Mouse (Mus musculus) limb, embryonic 11.5 days (tissue): ENCODE measurements at regions not wholly inside any gene's neighbourhood (a gene's known extent, or its start where the extent isn't known, plus 50 kb on each side); places are given as distances from the start of the nearest gene placed in this dataset.

Experiments used
- ATAC-seq: fragments of 200-750 bp; cut with Nextera tagmentation; 2 replicates; pipeline ENCODE4 v1.8.0; 2017; ENCODE audit warnings: low read depth; ENCODE audit not compliant: insufficient number of reproducible peaks, low FRiP score, low TSS enrichment
- DNase-seq: peaks from one replicate; pipeline ENCODE4 v3.0.0-alpha.2; 2015; ENCODE audit warnings: low spot score
- H3K27ac ChIP-seq: fragments of 300-500 bp; sonication (generic); replicated peaks from 2 replicates; pipeline ENCODE4 v1.5.1; 2014; ENCODE audit warnings: low read depth, mild to moderate bottlenecking, low read length
- H3K27me3 ChIP-seq: fragments of 300-500 bp; sonication (generic); 2 replicates; pipeline ENCODE4 v1.6.1; 2014; ENCODE audit warnings: mild to moderate bottlenecking, low read length, mixed read lengths; ENCODE audit not compliant: control insufficient read depth, insufficient read depth
- H3K36me3 ChIP-seq: fragments of 300-500 bp; sonication (generic); 2 replicates; pipeline ENCODE4 v1.6.1; 2014; ENCODE audit warnings: mild to moderate bottlenecking, low read length, moderate library complexity, mixed read lengths; ENCODE audit not compliant: control insufficient read depth, insufficient read depth
- H3K4me1 ChIP-seq: fragments of 300-500 bp; sonication (generic); 2 replicates; pipeline ENCODE4 v1.6.1; 2014; ENCODE audit warnings: low read length, mixed read lengths; ENCODE audit not compliant: control insufficient read depth, insufficient read depth
- H3K4me2 ChIP-seq: fragments of 300-500 bp; sonication (generic); 2 replicates; pipeline ENCODE4 v1.6.1; 2014; ENCODE audit warnings: low read depth, mild to moderate bottlenecking, moderate library complexity; ENCODE audit not compliant: severe bottlenecking
- H3K4me3 ChIP-seq: fragments of 300-500 bp; sonication (generic); 2 replicates; pipeline ENCODE4 v1.5.1; 2014; ENCODE audit warnings: low read depth, low read length
- H3K9ac ChIP-seq: fragments of 300-500 bp; sonication (generic); 2 replicates; pipeline ENCODE4 v1.6.1; 2014; ENCODE audit warnings: mild to moderate bottlenecking, low read length
- H3K9me3 ChIP-seq: fragments of 300-500 bp; sonication (generic); 2 replicates; pipeline ENCODE4 v1.6.1; 2016; ENCODE audit warnings: low read length; ENCODE audit not compliant: control insufficient read depth
- WGBS: fragments of 180-500 bp; shearing (Covaris S2); extraction: QIAGEN DNeasy Blood & Tissue Kit; methylation state at CpG from one replicate; pipeline ENCODE4 v1.1.7; 2014; 5-methylcytosine and 5-hydroxymethylcytosine counted together

DNA sequence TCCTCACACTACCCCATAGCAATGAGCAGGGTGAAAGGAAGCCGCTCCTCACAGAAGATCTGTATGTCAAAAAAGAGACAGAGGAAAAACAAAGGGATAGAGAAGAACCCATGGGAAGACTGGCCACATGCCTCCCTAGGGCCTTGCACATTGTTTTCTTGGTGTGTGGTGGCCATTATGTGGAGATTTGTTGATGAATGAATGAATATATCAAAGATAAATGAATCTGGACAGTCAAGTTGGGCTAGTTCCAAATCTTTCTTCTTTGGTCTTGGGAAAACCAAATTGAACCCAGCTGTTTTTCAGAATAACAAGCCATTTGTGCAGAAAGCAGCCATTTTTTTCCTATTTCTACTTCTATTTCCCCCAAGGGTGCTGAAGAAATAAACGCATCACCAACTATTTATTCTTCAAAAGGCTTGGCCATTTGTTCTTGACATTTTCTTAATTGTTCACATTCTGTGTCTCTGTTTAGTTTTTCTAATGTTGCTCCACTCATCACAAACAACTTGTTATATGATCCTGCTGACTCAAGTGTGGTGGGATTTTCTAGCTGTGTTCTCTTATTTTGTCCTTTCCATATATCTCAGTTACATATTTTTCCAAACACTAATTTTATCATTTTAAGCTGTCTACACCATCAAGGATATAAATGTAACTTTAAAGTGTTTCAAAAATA is 208.9 kb downstream of the Snx13 start:
- 76% methylated on average over 2 of the region's 2 CpGs for WGBS
- no peak overlapping the region for H3K9ac ChIP-seq
- no peak for DNase-seq

DNA sequence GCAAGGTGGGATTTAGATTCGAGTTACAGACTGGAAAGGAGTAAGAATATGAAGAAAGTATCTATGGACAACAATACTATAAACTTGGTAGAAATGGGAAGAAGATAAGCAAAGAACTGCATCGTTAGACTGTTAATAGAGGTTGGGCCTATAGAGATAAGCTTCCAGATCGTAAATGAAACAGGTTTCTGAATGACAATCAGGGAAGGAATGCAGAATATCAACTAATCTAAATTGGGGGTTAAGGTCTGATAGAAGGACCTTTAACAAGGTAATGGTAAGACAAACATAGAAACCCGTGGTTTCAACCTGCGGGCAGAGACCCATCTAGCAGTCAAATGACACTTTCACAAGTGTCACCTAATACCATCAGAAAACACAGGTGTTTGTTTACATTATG is 201.5 kb downstream of the Snx13 start:
- H3K4me1 ChIP-seq: no peaks in the 10 kb centered on the region
- DNase-seq (no peak), ATAC-seq (no peak)

More for the DNA sequence above, 208.9 kb downstream of the Snx13 start:
- Histone ChIP-seq H3K4me1 (no peaks in the 10 kb centered on the region), H3K27me3 (no peaks in the 10 kb centered on the region), H3K36me3 (no peaks in the 10 kb centered on the region), H3K9me3 (no peaks in the 10 kb centered on the region), H3K27ac (no peak overlapping the region), H3K4me3 (no peak overlapping the region), H3K4me2 (no peak overlapping the region)
- ATAC-seq: no peak

GRCm38 (mm10) chr12:35246226-35247014 is 199.4 kb downstream of the Snx13 start:
- WGBS: 86% methylated on average over 5 of the region's 5 CpGs
- H3K36me3 ChIP-seq: no peaks in the 10 kb centered on the region
- H3K27me3 ChIP-seq: no peaks in the 10 kb centered on the region
- no peak overlapping the region for H3K27ac ChIP-seq
- no peak overlapping the region for H3K4me3 ChIP-seq
- H3K9me3 ChIP-seq: no peaks in the 10 kb centered on the region
- H3K9ac ChIP-seq: no peak overlapping the region
- DNase-seq: no peak
- H3K4me2 ChIP-seq: no peak overlapping the region
- no peaks in the 10 kb centered on the region for H3K4me1 ChIP-seq
- ATAC-seq: no peak

More for the DNA sequence above, 201.5 kb downstream of the Snx13 start:
- Histone ChIP-seq H3K4me2 (no peak overlapping the region), H3K9me3 (no peaks in the 10 kb centered on the region), H3K36me3 (no peaks in the 10 kb centered on the region), H3K9ac (no peak overlapping the region), H3K4me3 (no peak overlapping the region), H3K27me3 (no peaks in the 10 kb centered on the region), H3K27ac (no peak overlapping the region)
- 83% methylated on average over 5 of the region's 5 CpGs for WGBS

DNA sequence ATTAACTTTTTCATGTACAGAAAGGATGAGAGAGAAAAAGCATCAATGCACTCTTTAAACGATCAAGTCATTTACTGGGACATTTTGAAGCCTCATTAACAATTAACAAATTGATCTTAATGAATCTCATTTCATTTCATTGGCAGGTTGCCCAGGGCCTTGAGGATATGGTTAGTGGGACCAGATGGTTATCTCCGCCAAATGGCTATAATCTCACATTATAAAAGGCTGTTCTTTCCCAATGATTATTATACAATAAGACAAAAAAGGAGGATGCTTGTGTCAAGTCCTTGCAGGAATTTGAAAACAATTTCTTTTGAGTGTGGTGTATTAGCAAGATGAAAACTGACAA is 185.3 kb downstream of the Snx13 start:
- no peaks in the 10 kb centered on the region for H3K9me3 ChIP-seq
- H3K4me1 ChIP-seq: no peaks in the 10 kb centered on the region
- 46% methylated on average over 2 of the region's 2 CpGs for WGBS
- H3K4me3 ChIP-seq: no peak overlapping the region
- no peak overlapping the region for H3K27ac ChIP-seq
- no peaks in the 10 kb centered on the region for H3K27me3 ChIP-seq
- ATAC-seq (no peak), DNase-seq (no peak)
- H3K4me2 ChIP-seq: no peak overlapping the region
- H3K36me3 ChIP-seq: no peaks in the 10 kb centered on the region
- H3K9ac ChIP-seq: no peak overlapping the region

- Histone ChIP-seq H3K27ac (no peak overlapping the region), H3K36me3 (no peaks in the 10 kb centered on the region)
Measured at GRCm38 (mm10) chr12:35231414-35232321, 184.7 kb downstream of the Snx13 start.

GRCm38 (mm10) chr12:35220429-35220828 is 173.4 kb downstream of the Snx13 start:
- Histone ChIP-seq H3K36me3 (no peaks in the 10 kb centered on the region), H3K4me1 (no peaks in the 10 kb centered on the region), H3K9me3 (no peaks in the 10 kb centered on the region), H3K4me2 (no peak overlapping the region), H3K9ac (no peak overlapping the region), H3K4me3 (no peak overlapping the region), H3K27me3 (no peaks in the 10 kb centered on the region), H3K27ac (no peak overlapping the region)
- no peak for ATAC-seq
- no peak for DNase-seq

More at GRCm38 (mm10) chr12:35231414-35232321, 184.7 kb downstream of the Snx13 start:
- Histone ChIP-seq H3K27me3 (no peaks in the 10 kb centered on the region), H3K4me1 (no peaks in the 10 kb centered on the region), H3K9ac (no peak overlapping the region), H3K4me3 (no peak overlapping the region), H3K4me2 (no peak overlapping the region), H3K9me3 (no peaks in the 10 kb centered on the region)
- DNase-seq (no peak), ATAC-seq (no peak)

GRCm38 (mm10) chr12:35220002-35220401 is 173.0 kb downstream of the Snx13 start:
- ATAC-seq (no peak), DNase-seq (no peak)
- no peaks in the 10 kb centered on the region for H3K4me1 ChIP-seq
- no peak overlapping the region for H3K27ac ChIP-seq
- H3K4me2 ChIP-seq: no peak overlapping the region
- no peak overlapping the region for H3K4me3 ChIP-seq
- H3K9ac ChIP-seq: no peak overlapping the region
- no peaks in the 10 kb centered on the region for H3K9me3 ChIP-seq
- no peaks in the 10 kb centered on the region for H3K36me3 ChIP-seq
- no peaks in the 10 kb centered on the region for H3K27me3 ChIP-seq

- no peak for DNase-seq
- Histone ChIP-seq H3K27ac (no peak overlapping the region), H3K9me3 (no peaks in the 10 kb centered on the region), H3K27me3 (no peaks in the 10 kb centered on the region), H3K9ac (no peak overlapping the region), H3K4me1 (no peaks in the 10 kb centered on the region), H3K4me3 (no peak overlapping the region), H3K36me3 (no peaks in the 10 kb centered on the region), H3K4me2 (no peak overlapping the region)
- no peak for ATAC-seq
- 85% methylated on average over 2 of the region's 2 CpGs for WGBS
Measured at GRCm38 (mm10) chr12:35216725-35217124, 169.7 kb downstream of the Snx13 start.
